Mouse (Mus musculus) embryonic fibroblast, embryonic 13.5 days (primary cell): ENCODE data around the gene Col20a1.

ENCODE experiments used
- CTCF ChIP-seq: IDR thresholded peaks from 2 replicates; pipeline ENCODE4 v1.5.1; 2011; ENCODE audit warnings: mild to moderate bottlenecking, control low read depth, low read length, moderate library complexity, borderline replicate concordance; ENCODE audit not compliant: insufficient read depth
- POLR2A ChIP-seq: IDR thresholded peaks from 2 replicates; pipeline ENCODE4 v1.6.1; 2011; ENCODE audit warnings: low read depth, mild to moderate bottlenecking, control low read depth, low read length, moderate library complexity

DNA sequence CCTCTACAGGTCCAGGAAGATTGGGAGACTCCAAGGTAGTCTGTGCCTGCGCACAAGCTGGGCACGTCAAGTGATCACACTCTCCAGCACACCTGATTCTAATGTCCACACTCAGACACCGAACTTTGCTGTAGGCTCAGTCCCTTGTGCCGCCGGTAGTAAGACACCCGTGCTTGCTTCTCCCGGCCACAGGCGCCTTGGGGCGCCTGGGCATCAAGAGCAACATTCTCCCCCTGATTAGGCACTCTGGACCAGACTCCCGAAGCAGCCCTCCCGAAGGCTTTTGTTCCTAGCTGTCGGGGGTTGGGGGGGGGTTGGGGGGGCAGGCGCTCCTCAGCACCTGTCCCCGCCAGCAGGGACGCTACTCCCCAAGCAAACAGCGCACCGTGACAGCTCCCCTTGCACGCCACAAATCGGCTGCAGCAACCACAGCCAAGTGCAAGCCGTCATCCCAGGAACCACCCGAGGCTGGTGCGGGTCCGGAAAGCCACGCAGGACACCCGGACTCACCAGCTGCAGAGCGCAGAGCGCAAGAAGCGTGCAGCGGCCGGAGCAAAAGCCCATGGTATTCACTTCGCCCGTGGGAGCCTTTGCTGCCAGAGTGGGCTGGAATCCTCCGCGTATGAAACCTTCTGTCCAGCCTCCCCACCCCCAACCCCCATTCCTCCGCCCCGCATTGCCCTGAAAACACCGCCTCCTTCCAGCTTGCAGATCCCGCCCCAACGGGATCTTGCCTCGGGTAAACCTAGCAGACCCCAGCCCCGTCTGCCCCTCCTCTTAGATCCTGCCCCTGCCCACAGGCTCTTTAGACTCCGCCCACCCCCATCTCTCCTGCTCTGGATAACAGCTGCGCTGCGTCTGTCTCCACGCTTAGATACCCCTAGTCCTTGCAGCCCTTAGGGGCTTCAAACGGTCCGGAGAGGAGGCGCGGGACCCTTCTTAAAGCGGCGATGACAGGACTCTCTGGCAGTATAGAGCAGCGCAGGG, 32.0 kb upstream of the Col20a1 start, which contains the start of gene Nkain4:
- TF ChIP-seq CTCF (peak; percentile 26; the same call in 1 of the 2 replicates), POLR2A (no peak)
